Mouse (Mus musculus): Measurements from ENCODE around the gene Gng10.

Gene Gng10

DNA sequence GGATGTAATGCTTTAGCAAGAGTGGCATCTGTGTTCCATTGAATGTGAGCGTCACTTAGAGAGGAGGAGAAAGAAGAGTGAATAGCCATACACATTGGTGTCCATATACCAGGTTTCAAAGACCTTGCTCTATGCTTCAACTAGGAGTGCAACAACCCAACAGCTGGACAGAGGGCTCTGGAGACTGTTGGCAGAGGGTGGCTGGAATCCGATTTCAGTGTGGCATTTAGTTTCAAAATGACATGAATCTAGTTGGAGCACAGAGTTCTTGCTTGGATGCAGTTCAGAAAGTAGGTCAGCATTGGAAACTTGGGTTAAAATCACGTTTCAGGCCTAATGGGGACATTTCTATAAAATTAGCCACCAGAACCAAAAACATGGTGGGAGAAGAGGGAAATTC, 19.7 kb upstream of the Gng10 start:
- DNase-seq (ENCODE audit: low spot score), result no peak

DNA sequence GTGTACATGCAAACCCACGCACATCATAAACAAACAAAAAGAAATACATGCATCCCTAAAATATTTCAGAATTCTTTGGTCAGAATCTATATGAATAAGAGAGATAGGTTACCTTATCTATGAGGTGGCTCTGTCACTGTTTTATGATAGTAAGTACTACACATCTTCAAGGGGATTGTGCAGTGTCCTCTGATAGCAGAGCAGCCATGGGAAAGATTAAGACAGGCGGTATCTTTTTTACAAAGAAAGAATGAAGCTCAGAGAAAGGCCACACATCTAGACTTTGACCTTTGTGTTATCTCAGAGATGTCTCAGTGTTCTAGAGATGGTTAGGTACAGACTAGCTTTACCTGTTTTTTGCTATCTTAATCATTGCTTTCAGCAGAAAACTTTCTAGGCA, 18.0 kb upstream of the Gng10 start:
- no peak for DNase-seq (ENCODE audit: low spot score)

DNA sequence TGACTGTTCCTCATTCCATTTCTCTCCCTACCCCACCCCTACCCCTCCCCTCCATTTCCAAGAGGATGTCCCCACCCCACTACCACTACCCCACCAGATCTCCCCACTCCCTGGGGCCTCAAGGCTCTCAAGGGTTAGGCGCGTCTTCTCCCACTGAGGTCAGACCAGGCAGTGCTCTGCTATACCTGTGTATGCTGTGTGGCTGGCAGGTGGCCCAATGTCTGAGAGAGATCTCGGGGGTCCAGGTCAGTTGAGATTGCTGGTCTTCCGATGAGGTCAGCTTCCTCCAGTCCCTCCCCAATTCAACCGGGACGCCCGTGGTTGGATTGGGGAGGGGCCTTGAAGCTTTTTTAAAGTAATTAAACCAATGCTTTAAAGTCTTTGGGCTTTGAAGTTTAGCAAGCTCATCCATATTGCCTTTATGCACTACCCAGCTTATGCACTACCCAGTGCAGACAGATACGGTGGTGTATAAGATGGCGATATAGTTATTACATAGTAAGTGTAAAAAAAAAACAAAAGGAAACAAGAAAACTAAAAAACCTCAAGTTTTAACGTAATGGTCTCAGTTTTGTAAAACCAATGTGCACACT, 467 bp upstream of the Gng10 start:
- DNase-seq (ENCODE audit: low spot score), result no peak

DNA sequence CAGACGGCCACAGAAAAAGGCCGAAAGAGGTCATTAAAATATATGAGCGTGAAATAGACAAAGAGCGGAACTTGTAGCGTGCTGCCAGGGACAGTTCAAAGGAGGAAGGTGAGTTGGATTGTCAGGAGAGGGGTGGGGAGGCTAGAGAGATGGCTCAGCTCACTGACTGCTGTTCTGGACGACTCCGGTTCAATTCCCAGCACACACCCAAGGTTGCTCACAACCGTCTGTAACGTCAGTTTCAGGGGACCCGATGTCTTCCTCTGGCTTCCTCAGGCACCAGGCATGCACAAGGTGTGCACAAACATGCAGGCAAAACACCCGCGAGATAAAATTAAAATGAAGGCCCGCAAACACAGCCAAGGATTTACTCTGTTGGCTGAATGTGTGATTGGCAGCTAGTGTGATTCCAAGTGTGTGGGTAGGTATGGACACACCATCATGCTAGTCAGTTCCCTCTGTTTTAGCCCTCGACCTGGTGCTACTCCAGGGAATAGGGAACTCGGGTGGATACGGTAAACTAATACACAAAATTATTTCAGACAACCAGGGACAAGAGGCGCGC, 980 bp downstream of the Gng10 start:
- DNase-seq (ENCODE audit: low spot score), result no peak

DNA sequence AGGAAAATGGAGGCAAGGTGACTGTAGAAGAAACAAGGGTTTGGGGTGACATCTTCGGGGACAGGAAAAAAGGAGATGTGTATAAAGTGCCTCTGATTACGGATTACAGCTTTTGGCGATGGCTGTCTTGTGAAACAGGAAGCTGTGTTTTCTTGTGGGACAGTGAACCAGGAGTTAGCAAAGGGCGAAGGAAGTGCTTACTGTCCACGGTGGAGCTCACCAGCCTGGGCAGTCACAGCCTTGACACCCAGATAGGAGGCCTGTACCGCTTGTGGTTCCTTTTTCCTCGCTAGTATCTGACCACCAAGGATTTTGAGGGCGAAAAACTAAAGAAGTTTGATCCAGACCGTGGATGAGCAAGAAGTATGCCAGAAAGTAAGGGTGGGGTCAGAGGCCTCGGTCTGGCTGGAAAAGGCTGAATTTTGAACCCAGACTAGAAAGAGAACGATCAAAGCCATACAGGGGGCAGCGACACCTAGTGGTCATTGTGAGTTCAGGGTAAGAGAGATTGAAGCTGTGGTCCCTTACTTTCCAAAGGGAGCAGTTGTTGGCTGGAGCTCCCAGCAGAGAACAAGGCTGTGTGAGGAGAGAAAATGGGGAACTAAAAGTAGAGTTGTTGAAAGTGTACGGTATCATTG, 1.7 kb downstream of the Gng10 start:
- peak; percentile 61 for DNase-seq (ENCODE audit: low spot score)

DNA sequence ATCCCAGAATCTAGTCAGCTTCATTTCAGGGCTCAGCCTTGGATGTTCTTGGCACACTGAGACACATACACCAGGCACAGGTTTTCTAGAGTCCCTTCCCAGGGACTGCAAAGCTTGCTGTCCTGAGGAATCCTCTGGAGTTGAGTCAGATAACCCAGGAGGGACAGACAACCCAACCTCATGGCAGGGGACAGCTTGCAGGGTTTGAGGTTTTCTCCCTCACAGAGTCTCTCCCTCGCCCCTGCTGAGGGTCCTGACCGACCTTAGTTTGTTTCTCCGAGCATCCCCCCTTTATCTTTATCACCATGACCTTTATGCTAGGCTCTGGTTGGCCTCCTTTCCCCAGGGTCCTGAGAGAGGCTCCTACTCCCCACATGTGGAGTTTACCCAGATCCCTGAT, 2.6 kb downstream of the Gng10 start:
- no peak for DNase-seq (ENCODE audit: low spot score)

DNA sequence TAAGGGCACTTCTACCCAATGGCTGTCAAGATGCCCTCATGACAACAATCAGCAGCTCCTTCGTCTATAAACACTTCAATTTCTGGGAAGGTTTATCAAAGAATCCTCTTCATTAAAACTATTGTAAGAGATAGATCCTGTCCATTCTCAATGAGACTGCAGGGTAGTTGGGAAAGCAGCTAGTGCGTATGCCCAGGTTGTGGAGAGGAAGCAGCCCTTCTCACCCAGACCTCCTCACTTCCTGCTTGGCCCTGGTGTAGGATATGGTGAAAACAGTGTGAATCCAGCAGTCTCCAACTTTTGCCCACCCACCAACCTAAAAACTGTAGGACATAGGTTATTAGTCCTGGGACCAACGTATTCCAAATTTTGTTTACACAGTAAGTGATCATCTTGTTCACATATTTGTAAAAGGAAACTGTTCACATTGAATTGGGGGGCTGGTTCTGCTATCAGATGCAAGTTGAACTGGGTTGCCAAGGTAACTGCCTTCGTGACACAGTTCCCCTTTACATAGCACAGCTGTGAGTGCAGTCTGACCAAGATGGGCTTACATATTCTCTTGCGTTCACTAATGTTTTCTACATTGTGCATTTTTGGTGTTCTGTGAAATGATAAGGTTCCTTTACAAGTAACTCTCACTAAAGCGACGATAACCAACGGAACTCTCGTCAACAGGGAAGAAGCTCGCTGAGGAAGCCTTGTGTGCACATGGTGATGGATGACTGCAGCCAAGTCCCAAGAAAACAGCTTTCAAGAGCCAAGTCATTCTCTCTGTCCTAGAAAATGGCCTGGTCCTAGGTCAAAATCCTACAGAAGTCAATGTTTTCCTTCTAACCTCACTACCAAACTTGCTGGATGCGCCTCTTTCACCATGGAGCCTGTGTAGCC, 5.8 kb downstream of the Gng10 start:
- DNase-seq (ENCODE audit: low spot score), result no peak

DNA sequence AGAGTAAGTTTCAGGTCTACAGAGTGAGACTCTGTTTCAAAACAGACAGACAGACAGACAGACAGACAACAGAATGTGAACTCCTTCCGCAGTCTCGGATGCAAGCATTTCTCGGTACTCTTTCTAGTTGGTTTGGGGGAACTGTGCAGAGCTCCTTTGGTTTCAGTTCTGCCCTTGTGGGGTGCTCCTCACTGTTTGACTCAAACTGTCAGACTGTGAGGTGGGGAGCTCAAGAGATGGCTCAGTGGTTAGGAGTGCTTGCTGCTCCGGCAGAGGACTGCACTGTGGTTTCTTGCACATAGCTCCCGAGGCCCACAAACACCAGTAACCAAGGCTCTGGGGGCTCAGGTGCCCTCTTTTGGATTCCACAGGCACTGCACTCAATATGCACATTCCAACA, 8.2 kb downstream of the Gng10 start:
- DNase-seq (ENCODE audit: low spot score), result no peak

DNA sequence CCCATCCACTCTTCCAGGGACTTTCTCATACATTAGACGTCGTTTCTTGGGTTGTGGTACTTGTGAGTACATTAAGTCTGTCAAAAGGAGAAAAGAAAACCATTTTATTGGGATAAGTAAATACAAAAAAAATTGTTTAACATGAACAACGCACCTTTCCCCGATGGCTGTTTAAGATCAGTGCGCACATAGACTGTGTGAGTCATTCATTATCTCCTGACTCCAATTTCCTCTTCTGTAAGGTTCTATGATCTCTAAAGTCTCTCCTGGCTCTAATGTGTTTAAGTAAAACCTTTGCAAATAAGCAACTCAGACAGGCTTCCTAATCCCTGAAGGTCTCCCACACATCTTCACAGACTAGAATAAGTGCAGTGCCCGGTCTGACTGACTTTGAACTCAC, 9.0 kb downstream of the Gng10 start:
- no peak for DNase-seq (ENCODE audit: low spot score)

DNA sequence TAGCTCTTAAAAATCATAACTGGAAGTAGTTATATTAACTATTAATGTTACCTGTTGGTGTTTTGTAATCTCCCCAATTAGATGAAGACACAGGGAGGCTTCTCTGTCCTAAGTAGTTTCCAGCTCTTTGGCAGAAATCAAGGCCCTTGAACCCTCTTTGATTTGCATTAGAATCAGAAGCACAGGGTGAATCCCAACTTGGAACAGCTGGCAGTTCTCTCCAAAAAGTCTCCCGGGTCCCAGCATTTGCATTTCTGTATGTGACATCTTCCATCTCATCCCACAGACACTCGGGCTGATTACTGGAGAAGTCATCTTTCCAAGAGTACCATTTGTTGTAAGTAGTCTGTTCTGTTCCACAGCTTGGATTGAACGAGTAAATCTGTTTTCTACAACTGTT, 12.3 kb downstream of the Gng10 start:
- DNase-seq (ENCODE audit: low spot score), result no peak

DNA sequence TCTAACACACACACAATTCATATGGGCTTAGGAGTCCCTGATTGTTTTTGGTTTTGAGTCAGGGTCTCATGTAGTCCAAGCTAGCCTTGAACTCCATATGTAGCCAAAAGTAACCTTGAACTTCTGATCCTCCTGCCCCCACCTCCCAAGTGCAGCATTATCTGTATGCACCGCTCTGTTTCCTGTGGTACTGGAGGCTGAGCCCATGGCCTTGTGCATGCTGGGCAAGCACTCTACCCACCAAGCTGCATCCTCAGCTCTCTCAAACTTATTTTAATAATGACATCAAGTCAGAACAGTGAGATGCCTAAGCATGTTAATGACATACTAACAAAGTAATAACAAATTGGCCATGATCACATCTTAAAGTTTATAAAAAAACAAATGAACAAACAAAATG, 16.2 kb downstream of the Gng10 start:
- no peak for DNase-seq (ENCODE audit: low spot score)

DNA sequence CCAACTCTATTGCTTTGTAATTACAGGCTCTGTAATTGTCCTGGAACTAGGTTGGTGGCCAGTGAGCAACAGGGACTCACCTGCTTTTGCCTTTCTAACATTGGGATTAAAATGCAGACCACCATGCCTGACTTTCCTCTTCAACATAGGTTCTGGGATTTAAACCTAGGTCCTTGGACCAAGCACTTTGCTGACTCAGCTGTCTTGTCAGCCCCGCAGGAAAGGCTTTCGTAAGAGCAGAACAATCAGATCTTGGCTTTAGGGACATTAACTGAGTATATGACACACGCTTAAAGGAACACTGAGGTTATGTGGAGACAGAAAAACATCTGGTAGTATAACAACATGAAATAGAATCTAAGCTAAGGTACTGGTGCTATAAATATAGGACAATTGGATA, 23.0 kb downstream of the Gng10 start:
- no peak for DNase-seq (ENCODE audit: low spot score)

DNA sequence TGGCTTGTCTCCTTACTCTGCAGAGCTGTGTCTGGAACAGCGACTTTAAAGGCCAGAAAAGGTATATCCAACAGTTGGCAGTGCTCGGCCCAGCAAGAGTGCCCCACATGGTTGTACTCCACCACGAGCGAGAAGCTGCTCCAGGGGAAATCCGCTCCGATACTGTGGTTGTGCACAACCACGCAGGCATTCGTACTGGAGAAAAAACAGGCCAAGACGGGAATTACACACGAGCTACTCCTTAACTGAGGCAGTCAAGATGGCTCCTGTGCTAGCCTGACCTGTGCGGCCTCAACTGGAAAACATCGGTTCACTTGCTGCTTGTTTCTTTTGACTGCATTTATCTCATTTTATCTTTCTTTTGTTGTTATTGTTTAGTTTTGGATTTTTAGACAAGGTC, 27.6 kb downstream of the Gng10 start:
- no peak for DNase-seq (ENCODE audit: low spot score)

DNA sequence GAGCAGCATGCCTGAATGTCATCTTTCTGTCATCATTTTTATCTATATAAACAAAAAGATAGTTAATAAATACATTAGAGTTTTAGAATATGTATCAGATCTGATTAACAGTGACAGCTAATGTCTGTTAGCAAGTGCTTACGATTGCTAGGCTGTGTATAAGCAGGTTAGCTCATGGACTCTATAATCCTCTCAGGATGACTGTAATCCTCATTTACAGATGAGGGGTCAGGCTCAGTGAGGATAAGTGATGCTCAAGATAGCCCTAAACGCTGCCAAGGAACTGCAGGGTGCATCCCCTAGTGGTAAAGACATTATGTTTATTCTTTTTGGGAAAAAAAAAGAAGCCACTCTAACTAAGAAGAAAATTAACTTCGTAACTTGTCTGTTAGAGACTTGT, 34.4 kb downstream of the Gng10 start:
- DNase-seq (ENCODE audit: low spot score), result no peak

DNA sequence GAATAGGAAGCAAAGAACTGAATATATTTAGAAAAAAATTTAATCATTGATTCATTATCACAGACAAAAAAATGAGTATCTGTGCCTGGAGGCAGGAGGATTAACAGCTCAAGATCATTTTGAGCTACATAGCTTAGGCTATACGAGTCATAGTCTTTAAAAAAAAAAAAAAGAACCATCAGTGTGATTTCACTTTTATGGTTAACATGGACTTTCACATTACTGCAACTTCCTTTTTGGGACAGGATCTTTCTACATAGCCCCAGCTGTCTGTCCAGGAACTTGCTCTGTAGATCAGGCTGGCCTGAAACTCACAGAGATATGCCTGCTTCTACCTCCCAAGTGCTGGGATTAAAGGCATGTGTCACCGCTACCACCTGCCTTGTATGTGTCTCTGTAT, 48.5 kb downstream of the Gng10 start:
- no peak for DNase-seq (ENCODE audit: low spot score)

DNA sequence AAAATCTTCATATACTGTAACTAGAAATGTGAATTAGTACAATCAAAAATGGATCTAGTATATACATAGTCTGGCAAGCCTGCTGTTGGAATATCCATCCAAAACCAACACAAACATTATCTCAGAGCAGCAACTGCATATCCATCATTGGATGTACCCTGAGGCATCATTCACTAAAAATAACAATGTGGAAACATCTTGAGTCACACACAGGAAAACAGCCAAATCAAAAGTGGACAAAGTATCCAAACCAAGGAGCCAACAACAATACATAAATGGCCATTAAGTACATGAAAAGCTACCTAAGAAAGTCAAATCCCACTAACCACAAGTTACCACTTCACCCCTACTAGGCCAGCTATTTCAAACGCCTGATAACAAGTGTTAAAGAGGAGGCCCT, 54.5 kb downstream of the Gng10 start:
- DNase-seq (ENCODE audit: low spot score), result no peak
